Mouse (Mus musculus) heart, postnatal 0 days (tissue): ENCODE measurements around the gene Tnrc18.

ENCODE experiments used
- CTCF ChIP-seq: IDR thresholded peaks from 2 replicates; pipeline ENCODE4 v1.5.1; 2016; ENCODE audit warnings: antibody characterized with exemption, control low read depth, low read depth
- EP300 ChIP-seq: IDR thresholded peaks from 2 replicates; pipeline ENCODE4 v1.6.1; 2016; ENCODE audit warnings: antibody characterized with exemption, low read depth

DNA sequence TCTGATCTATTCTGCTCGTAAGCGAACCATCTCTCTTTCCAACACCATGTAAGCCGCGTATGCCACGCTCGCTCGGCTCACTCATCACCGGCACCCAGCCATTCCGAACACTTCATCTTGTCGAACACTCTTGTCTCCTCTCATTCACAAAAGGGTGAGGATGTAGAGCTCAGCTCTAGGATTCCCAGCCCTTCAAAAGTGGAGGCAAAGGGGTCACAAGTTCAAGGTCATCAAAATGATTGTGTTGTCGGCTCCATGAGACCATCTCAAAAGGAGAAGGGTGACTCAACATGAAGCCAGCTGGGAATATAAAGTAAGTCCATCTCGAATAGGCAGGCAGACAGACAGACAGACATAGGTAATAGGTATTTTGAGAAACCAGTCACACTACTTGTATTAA lies 19.3 kb downstream of the Tnrc18 start:
- no peak for TF ChIP-seq CTCF
- TF ChIP-seq EP300: no peak
